Mouse (Mus musculus) brain, embryonic 14.5 days (tissue): ENCODE measurements around the gene Tmem165.

Experiments
- CTCF ChIP-seq: fragments of 200-500 bp; IDR thresholded peaks from 2 replicates; pipeline ENCODE4 v1.5.1; 2012; ENCODE audit warnings: inconsistent platforms, mild to moderate bottlenecking, moderate library complexity, borderline replicate concordance; ENCODE audit not compliant: insufficient read depth, insufficient read length; ENCODE audit errors: extremely low read depth
- POLR2A ChIP-seq: fragments of 200-500 bp; IDR thresholded peaks from 2 replicates; pipeline ENCODE4 v1.6.1; 2012; ENCODE audit warnings: mild to moderate bottlenecking, inconsistent platforms, borderline replicate concordance; ENCODE audit not compliant: poor library complexity, insufficient read depth, insufficient read length, severe bottlenecking; ENCODE audit errors: extremely low read depth

- no peak for TF ChIP-seq CTCF
- TF ChIP-seq POLR2A: no peak
These were observed 33.0 kb downstream of the Tmem165 start for GRCm38 (mm10) chr5:76216691-76217090.
